Mouse (Mus musculus) cerebellum, adult 2 months (tissue): ENCODE results near the gene Dzip1l.

Experiments used
- CTCF ChIP-seq: fragments of 200-500 bp; IDR thresholded peaks from 2 replicates; pipeline ENCODE4 v1.5.1; 2011; ENCODE audit warnings: low read depth, mild to moderate bottlenecking, control low read depth, low read length, moderate library complexity, borderline replicate concordance; ENCODE audit not compliant: insufficient read depth
- POLR2A ChIP-seq: fragments of 200-500 bp; IDR thresholded peaks from 2 replicates; pipeline ENCODE4 v1.6.1; 2011; ENCODE audit warnings: low read length, control low read depth, borderline replicate concordance; ENCODE audit not compliant: insufficient read depth

- no peak for TF ChIP-seq CTCF
- no peak for TF ChIP-seq POLR2A
Observed at GRCm38 (mm10) chr9:99701187-99701586, 71.9 kb downstream of the Dzip1l start.
